Mouse (Mus musculus): ENCODE data around the gene Ccp110.

Gene Ccp110

DNA sequence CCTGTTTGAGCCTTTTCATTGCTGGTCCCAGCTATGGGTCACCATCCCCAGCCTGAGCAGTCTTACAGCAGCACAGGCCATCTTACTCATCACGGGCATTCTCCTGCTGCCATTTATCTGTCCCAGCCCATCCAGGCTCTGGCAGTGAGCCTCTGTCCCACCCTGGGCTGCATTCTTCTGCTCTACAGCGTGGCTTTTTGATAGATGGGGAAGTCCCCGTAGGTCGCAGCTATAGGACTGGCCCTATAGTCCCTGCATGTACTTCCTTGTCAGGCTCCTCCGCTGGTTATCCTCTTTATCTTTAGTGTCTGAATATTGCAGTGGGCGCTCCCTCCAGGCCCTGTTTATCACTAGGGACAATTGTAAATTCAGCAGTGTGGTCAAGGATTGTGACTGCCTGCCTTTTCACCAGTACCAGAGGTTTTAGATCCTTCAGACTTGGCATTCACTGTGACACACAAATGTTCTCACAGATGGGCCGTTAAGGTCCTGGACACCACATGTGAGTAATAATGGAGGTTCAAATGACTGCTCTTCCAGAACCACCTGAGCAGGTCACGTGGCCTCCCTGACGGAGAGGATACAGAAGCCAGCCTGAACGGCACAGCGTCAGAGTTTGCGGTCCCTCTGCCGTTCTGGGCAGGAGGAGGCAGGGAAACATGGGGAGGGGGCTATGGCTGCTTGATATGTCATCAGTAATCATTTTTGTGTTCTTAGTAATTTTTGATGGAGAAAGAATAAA lies 16.7 kb downstream of the Ccp110 start:
- no peak for DNase-seq

DNA sequence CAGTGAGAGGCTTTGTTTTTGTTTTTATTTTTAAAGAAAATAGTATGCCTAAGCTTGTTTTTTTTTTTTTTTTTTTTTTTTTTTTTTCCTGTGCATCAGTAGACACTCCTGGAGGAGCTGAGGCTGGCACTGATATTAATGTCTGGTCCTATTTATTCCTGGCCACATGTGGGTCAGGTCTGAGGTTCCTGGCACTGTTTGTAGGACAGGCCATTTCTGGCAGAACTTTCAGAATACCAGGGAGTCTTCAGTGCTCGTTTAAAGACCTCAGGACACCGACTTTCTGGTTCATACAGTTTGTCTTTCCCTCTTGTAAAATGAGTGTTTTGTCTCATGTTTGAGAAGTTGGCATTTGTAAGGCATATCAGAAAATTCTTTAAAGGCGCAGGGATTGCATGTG lies 19.4 kb downstream of the Ccp110 start:
- no peak for DNase-seq

DNA sequence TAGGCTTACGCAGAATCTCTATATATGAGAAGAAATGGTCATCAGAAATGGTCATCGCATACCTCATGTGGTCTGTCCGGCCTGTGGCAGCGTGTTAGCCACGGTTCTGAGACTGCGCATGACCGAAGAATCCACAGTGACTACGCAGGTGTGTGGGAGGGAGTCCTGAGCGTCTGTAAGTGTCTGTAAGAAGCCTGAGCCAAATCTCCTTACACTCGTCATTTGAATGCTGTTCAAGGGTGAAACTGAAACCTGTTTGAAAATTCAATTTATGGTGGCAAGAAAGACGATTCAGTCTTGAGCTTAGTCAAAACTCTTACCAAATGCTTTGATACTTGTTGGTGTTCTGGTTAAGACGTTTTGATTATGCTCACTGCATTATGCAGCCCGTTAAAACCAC lies 20.9 kb downstream of the Ccp110 start:
- no peak for DNase-seq

DNA sequence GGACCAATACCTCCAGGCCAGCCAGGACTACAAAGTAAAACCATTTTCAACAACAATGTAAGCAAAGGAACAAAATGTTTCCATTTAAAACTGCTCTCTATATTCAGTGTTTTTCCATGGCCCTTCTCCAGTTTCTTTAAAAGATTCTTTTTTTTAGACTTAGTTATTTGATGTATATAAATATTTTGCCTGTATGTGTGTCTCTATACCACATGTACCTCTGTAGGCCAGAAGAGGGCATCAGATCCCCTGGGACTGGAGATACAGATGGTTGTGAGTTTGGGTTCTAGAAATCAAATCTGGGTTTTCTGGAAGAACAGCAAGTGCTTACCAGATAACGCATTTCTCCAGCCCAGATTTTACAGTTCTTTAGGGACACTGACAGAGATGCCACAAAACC lies 26.4 kb downstream of the Ccp110 start:
- DNase-seq: no peak

DNA sequence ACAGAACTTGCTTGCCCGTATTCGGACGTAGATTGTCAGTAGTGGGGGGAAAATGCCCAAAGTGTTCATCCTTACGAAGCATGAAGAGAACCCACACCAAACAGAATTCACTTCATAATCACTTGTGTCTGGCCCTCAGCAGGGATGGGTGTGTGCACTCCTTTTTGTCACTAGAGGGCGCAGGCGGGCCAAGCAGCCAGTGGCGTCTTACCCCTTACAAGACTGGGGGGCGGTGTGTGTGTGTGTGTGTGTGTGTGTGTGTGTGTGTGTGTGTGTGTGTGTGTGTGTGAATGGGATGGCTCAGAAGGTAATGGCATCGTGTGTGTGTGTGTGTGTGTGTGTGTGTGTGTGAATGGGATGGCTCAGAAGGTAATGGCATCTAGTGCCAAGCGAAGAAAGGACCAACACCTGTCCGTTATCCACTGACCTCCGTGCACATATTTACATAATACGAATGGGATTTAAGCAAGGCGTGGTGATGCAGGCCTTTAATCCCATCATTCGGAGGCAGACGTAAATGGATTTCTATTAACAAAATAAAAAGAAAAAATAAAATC lies 27.7 kb downstream of the Ccp110 start, which contains the start of gene Vps35l:
TSS of gene Vps35l (plus strand) at position 252 of the 557 bp plus-strand sequence.
- peak; percentile 71 to 78 for DNase-seq

DNA sequence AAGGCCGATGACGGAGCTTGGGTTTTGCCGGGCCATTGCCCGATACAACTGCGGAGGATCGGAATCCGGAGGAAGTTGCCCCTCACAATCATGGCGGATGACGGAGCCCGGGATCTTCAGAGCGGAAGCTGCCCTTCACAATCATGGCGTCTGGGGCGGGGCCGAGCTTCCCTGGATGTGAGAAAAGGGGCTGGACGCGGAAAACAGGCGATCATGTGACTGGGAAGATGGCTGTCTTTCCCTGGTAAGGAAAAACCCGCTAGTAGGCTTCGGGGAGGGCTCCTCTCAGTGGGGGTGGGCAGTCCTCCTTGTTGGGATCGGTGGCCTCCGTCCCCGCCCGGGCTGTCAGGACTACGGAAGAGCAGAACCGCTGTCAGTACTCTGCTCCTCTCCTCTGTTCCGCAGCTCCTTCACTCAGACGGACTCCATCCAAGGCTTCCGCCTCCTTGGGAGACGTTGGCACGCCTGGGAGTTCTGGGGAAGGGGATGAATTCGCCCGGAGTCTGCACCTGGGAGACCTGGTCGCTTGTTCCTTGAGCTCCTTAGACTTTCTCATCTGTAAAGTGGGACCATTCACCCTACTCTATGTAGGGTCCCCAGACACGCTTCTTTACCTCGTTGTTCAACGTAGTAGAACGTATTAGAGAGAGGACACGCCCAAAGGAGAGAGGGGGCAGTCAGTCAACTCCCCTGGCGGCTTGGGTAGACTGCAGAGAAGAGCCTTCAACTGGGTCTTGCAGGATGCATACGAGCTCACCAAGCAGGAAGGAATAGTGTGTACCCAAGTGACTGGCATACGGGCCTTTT lies 28.4 kb downstream of the Ccp110 start:
- DNase-seq: peak; percentile 95 to 97

DNA sequence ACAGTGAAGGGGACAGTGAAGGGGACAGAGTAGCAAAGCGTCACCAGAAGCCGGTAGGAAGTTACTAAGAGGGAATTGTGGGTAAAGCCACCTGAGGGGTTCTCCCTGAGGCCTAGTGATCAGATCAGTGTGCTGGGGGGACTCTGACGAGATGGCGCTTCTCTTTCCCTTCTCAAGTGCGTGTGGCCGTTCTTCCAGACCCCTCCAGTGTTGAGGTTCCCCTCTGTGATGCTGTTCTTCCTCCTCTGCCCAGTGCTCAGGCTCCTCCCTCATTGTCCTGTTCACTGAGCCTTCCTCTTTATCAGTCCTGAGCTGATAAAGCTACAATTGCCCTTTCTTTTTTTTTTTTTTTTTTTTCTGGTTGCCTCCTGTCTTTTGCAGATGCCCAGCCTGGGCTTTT lies 29.9 kb downstream of the Ccp110 start:
- no peak for DNase-seq

- no peak for DNase-seq
Observed at GRCm38 (mm10) chr7:118744766-118745165, 32.4 kb downstream of the Ccp110 start.

DNA sequence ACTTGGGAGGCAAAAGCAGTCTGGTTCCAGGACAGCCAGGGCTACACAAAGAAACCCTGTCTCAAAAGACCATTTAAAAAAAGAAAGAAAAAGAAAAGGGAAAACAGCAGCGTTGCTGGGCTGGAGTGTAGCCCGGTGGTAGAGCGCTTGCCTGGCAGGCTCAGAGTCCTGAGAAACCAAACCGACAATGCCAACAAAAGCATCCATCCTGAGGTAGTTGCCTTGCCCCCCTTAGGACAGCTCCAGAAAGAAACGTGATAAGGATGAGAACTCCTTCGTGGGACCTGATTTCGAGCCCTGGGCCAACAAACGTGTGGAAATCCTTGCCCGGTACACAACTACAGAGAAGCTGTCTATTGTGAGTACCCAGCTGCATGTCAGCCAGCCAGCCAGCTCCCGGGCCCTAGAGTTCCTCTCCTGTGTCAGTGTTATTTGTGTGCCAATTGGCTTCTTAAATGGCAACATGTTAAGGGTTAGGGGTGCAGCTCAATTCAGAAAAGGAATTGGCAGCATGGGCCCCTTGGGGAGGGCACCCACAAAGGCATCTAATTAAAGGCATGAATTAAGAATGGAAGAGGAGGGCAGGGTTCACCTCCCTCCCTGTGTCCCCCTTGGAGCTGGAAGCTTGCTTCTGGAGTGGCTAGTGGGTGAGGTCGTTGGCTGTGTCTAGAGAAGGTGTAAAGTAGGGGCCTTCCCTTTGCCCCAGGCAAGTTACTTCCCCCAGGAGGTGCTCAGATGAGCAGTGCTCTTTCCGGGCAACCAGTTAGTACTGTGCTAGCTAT lies 35.7 kb downstream of the Ccp110 start:
- no peak for DNase-seq

GRCm38 (mm10) chr7:118749706-118750105 lies 37.4 kb downstream of the Ccp110 start:
- DNase-seq: no peak

GRCm38 (mm10) chr7:118751625-118752024 lies 39.3 kb downstream of the Ccp110 start:
- DNase-seq: no peak

GRCm38 (mm10) chr7:118755756-118756155 lies 43.4 kb downstream of the Ccp110 start:
- DNase-seq: no peak

DNA sequence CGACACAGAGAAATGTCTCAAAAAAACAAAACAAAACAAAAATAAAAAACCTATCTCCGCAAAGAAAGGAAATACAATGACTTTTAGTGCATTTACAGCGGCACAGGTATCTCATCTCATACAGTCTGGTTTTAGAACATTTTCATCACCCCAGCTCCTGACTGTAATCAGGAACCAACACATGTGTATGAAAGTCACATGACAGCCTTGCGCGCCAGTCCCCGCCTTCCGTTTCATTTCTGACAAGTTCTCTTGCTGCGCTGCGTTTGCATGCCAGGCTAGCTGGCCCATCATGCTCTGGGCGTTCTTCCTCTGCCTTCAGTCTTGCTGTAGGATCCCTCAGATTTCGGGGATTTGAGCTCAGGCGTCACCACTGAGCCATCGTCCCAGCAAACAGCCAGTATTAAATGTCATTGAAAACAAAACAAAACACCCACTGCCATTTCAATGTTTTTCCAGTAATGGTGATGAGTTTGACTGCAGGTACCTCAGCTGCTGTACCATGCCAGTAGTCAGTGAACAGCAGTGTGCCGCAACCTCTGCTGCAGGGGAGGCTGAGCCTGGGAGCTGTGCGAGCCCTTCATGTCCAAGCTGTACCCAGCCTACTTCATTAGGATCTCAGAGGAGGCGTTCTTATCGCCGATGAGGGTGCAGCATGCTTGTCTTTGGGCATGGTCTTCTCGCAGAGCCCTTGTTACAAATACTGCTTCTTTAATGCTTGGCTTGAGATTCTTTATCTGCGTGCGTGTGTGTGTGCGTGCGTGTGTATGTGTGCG lies 44.3 kb downstream of the Ccp110 start:
- DNase-seq: no peak

- DNase-seq: no peak
Observed at GRCm38 (mm10) chr7:118758369-118758768, 46.0 kb downstream of the Ccp110 start.

- DNase-seq: no peak
Observed at GRCm38 (mm10) chr7:118759372-118759771, 47.0 kb downstream of the Ccp110 start.

DNA sequence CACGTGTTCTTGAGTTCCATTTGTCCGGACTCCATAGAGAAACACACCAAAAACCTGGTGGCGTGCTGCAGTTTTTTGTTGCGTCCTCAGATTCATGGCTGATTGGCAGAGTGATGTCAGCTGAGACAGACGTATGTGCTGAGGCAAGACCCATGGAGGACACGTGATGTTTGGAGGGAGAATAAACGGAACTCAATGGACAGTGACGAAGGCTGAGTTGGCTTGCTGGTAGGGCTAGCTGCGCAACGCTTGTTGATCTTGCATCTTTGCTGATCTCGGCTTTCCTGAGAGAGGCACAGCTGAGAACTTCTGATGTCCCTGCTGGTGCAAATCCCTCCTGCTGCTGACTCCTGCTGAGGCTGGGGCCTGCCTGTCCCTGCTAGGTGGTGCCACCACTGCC lies 51.6 kb downstream of the Ccp110 start:
- DNase-seq: peak; percentile 28 to 37

GRCm38 (mm10) chr7:118764725-118765124 lies 52.4 kb downstream of the Ccp110 start:
- DNase-seq: peak; percentile 22 to 32

DNA sequence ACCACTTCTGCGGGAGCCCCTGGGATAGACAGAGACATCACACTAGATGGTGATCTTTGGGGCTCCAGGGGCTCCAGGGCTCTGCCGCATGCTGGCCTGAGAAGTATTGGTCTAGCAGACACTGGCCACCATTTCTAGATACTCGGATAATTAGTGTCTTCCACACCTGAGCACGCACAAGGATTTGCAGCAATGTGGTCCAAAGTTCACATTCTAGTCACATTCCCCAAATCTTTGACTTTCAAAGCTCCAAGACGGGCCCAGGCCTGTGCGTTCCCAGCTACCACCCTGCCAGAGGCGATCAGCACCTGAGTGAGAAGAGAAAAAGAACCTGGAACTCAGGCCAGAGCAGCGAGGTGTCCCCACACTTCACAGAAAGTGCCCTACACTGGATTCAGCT lies 53.3 kb downstream of the Ccp110 start:
- DNase-seq: peak; percentile 58 to 70

DNA sequence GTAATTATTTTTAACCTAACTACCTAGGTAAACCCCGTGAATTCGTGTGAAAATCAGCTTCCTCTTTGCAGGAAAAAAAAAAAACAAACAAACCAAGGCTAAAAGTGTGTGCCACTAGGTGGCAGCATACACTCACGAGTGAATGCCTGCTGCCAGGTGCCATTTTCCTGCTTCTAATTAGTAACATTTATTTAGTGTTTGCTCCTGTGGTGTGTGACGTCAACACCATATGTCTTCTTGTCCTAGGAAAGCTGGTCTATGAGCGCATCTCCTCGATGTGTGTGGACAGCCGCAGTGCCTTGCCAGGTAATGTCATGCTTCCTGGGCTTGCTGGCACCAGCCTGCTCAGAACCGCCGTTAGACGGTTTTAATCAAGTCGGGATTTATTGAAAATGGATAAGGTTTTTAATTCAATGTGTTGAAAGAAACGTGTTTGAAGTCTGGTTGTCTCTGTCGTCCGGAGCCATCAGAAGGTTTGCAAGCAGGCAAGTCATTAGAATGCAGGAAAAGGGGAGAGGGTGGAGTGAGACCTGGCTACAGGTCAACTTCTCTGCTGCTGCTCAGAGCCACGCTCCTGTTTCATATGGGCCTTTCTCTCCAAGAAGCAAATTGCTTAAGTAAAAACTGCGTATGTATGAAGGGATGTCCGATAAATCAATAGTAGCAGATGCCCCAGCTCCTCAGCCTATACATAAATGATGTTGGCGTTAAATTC lies 53.9 kb downstream of the Ccp110 start:
- DNase-seq: peak; percentile 41 to 67

DNA sequence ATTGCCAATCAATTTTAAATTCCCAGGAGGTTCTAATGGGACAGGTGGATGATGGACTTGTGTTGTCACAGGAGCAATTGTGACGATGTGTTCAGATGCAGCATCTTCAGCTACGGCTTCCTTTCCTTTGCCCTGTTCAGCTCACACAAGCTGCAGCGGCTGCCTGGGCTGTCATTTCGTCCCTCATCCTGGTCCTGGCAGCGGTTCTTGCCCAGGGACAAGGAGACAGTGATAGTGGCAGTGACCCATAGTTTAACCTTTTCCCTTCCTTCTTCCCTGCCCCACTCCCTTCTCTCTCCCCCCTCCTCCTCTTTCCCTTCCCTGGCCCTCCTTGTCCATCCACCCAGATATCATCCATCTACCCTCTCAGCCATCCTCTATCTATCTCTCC lies 54.5 kb downstream of the Ccp110 start:
- DNase-seq: no peak

GRCm38 (mm10) chr7:118769208-118769607 lies 56.9 kb downstream of the Ccp110 start:
- no peak for DNase-seq

GRCm38 (mm10) chr7:118769655-118770054 lies 57.3 kb downstream of the Ccp110 start:
- DNase-seq: no peak

All from kidney, adult 8-10 months (tissue).